Mouse (Mus musculus): ENCODE measurements around the gene Rps6kl1.
"Not testable (repeated sequence)": the region's sequence is repeated elsewhere in the genome, so short reads cannot be mapped to it uniquely, and the experiment has no call there.

Gene Rps6kl1

DNA sequence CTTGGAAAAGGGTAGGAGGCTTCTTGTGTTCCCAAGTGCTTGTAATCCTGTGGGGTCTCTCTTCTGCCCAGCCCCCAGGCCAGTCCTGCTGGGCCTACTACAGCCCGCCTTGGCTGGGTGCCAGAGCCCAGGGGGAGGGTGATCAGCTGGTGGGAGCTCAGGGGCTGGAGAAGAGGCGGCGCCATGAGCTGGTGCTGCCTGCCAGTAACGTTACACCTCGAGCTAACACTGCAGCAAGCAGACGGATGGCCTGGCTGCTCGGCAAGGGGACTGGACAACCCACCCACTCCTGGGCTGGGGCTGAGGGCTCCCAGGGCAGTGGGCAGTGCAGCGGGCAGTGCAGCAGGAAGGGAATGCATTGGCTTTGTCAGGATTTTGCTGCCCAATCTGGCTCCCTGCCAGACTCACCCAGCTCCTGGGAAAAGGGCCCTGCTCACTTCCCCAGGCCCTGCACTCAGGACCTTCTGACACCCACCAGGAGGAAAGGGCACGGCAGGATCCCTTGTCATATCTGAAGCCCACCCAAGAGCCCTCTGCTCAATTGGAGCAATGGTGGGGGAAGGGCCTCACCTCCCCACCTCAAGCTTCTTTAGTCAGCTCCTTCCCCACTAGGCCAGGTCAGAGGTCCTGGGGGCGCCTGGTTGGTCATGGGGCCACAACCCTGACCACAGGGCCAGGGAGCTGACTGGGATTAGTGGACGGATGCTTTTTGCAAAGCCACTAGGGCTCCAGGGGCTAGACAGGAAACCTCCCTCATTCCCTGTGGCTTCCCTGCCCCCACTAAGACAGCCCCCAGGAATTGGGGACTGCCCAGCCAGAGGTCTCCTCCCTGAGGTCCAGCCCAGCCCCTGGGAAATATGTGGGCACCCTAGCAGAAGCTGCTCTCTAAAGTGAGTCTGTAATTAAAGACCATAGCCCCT, 25.1 kb upstream of the Rps6kl1 start:
- no peak for DNase-seq (ENCODE audit: low read depth)

DNA sequence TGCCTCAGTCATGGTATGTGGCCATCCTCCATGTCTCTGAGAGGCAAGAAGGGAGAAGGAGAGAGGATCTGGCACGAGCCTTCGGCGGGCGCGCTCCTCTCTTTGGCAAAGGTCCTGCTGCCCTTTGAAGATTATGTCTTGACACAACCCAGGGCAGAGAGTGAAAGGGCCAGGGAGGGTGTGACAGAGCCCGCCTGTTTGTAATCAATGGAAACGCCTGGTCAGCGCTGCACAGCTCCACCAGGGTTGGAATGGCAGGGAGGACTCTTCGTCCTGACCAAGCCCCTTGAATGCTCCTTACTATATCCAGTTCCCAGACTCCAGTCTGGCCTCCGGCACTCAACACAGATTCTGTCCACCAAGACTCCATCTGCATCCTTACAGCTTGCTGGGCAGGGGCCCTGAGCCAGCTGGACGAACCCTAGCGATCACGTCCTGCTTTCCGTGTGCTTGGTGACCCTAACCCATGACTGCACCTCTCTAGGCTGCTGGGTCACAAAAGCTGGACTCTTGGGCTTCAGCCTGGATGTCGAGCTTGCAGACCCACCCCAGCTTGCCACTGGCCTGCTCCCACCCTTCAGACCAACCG, 24.1 kb upstream of the Rps6kl1 start:
- no peak for DNase-seq (ENCODE audit: low read depth)

DNA sequence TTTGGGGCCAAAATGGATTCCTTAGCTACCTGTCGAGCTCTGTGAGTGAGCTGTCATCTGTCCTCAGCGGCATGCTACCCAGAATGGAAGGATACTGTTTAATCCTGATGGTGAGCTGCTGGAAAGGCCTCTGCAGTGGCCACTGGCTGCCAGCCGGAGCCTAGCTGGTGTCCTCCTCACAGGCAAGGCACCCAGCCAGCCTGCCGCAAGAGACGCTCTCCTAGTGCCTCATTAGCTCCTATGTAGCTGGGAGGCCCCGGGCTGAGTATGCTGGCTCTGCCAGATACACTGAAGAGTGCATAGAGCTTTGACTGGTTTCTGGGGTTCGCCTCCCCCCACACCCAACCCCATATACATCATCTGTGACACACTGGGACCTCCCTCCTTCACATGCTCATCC, 23.0 kb upstream of the Rps6kl1 start:
- no peak for DNase-seq (ENCODE audit: low read depth)

DNA sequence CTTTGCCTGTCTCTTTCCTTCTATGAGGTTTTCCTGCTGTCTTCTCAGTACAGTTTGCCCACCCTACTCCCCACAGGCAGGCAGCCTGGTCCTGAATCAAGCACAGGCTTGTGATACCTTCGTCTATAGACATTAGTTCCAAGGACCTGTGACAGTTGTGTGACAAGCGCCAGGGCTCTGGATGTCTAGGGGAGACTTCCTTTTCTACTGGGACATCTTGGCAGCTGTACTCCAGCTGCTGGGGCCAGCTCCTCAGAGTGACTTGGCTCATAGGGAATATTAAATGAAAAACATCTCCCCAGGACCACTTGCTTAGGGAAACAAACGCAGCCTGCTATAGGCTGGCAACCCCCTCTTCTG, 19.9 kb upstream of the Rps6kl1 start:
- no peak for DNase-seq (ENCODE audit: low read depth)

DNA sequence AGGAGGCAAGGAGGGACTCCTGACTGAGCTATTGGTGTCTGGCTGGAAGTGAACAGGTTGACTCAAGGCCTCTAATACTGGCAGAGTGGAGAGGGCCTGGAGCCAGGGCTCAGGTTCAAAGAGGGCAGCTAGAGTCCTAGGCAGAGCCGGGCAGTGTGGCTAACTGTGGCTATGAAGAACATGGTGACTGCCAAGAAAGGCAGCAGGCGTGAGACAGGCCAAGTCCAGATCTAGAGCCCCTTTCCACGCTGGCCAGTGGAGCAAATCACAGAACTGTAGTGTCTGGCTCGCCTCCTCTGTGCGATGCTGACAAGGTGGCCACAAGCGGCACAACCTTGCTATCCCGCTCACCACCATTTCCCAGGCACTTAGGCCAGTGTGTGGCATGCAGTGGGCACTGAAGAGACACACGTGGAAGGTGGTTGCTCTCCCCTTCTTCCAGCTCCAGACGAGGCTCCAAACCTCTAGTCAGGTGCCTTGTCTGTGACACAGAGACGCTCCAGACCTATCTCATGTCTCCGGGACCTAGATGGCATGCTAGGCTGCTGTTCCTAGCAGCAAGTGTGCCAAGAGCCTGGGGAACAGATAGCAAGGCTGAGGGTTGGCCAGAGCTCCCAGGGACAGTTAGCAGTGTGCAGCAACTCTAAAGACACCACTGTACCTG, 19.4 kb upstream of the Rps6kl1 start:
- DNase-seq (ENCODE audit: low read depth) = no peak

DNA sequence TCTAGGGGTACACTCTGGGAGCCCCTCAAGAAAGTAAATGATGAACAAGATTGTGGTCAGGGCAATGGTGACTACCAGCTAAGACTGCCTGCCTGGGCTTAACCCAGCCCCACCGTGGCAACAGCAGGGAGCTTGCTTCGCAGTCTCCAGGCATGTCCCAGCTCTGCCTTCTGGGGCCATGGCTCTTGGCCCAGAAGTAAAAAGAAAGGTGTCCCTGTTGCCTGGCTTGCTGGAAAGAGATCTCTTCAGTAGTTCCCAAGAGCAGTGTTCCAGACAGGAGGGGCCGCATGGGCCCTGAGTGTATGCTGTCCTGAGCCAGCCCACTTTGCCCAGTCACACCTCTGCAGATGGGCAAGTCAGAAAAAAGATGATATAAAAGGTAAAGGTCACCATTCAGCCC, 18.8 kb upstream of the Rps6kl1 start:
- DNase-seq (ENCODE audit: low read depth) = no peak

DNA sequence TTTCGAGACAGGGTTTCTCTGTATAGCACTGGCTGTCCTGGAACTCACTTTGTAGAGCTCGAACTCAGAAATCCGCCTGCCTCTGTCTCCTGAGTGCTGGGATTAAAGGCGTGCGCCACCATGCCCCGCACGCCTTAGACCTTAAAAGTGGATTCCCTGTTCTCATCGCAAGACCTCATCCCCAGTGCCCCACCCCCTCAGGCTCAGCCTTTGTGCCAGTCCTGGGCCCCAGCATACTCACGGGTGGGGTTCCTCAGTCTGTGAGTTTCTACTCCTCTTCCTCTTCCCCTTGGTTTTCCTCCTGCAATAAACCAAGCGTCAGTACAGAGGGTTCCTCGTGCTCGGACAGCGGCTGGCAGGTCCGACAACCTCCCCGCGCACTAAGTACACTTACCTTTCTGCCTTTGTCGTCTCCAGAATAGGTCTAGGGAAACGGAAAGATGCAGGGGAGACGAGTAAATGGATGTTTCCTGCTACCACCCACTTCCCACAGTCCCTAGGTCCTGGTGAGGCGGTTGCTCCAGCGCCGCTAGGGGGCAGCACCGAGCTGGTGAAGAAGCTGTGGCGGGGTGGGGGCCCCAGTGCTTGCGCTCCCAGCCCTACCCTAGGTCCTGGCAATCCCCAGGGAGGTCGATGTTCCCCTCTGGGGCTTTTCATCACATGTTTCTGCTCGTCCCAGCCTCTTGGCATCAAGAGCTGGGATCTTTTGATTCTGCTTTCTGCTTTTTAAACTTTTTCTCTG, 18.2 kb upstream of the Rps6kl1 start:
- peak; percentile 62 for DNase-seq (ENCODE audit: low read depth)

DNA sequence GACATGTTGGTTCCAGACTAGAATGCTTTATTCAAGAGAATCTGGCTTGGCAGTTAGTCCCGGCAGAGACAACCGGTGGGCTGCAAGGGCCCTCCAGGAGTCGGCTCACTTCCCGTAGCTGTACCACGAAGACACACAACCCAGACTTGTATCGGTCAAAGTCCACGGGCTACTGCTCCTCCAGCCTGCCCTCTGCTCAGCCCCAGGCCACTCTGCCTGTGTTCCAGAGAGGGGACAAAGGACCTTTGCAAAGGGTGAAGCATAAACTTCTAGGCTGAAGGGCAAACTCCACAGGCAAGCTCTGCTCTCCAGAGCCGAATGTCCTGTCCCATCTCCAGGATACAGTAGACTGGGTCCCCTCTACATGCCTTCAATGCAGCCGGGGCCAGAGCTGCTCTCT, 15.6 kb upstream of the Rps6kl1 start:
- no peak for DNase-seq (ENCODE audit: low read depth)

DNA sequence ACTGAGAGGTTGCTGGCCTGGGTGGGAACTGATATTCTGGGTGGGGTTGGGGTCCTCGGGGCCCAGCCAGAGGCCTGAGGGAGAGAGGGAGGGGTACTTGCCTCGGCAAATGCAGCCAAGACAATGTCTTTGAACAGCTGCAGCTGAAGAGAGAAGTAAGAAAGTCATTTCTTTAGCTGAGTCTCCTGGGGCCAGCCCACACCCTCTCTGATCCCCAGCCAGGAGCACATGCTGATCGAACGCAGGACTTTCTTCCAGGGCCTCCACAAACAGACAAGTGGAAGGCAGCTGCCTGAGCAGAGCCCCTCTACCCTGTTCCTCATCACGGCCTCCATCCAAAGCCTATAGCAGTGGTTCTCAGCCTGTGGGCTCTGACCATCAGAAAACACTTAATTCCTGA, 13.9 kb upstream of the Rps6kl1 start:
- DNase-seq (ENCODE audit: low read depth) = no peak

DNA sequence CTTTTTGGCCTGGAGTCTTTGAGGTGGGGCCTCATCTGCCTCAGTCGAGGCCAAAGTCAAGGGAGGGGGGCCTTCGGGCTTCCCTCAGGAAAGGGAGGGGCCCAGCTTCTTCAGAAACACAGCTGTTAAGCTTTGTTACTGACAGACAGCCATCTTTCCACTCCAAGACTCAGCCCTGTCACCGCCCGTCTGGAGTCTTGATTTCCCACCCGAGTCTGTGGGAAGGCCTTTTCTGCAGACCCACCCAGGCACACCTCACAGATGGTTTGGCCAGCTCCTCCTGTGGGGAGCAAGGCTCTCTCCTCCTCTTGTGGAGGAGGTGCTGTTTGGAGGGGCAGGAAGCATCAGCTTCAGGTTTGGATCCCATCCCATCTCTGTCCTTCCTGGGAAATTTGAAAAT, 8.5 kb upstream of the Rps6kl1 start:
- no peak for DNase-seq (ENCODE audit: low read depth)

DNA sequence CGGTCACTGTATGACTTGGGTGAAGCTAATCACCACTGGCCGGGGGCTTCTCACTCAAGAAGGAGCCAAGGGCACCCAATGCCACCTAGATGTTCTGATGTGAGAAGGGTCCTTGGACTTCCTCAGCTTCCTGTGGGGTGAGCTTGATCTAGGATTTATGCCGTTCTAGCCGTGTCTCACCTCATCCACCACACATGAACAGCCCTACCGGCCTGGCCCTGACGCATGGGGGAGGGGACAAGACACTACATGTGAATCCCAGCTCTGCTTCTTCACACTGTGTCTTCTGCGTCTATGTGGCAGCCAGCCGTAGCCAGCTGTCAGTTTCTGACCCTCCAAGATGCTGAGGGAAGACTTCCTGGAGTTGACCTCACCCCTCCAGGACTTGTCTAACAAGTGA, 7.7 kb upstream of the Rps6kl1 start:
- DNase-seq (ENCODE audit: low read depth) = no peak

DNA sequence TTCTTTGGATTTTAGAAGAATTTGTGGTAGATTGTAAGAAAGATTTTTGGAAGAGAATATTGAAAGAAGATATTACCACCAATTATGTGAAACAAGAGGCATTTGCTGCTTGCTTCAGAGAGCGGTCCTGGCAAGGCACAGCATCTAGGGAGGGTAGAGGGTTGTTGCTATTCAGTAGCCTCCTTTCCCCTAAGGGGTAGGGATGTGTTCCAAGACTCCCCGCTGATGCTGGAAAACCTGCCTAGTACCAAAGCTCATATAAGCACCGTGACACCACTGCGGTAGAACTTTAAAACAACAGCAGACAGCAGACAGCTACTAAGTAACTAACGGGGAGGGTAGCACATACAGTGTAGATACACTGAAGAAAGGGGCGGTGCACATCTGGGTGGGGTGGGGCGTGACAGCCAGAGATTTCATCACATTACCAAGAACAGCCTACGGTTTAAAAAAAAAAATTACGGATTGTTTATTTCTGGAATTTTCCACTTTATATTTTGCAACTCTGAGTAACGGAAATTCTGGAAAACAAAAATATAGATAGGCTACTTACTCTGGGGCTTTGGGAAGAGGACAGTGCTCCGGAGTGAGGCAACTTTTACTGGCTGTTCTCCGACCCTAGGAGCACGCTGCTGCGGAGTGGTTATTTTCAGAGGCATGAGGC, 6.9 kb upstream of the Rps6kl1 start:
- no peak for DNase-seq (ENCODE audit: low read depth)

DNA sequence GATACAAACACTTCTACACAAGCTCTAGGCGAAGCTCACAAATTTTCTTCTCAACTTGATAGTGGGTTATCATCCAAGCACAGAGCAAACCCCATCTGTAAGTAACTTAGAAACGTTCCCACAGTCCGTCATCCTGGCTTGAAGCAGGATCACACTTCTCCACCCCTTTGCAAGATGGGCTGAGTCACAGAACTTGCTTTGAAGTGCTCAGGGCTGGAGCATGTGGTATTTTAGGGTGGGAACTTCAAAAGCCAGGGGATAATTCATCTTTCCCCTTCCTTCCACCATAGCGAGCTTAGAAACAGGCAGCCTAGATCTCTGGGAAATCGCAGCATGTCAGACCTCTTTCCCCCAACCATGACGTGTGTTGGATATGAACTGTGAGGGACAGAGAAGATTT, 5.3 kb upstream of the Rps6kl1 start:
- DNase-seq (ENCODE audit: low read depth) = no peak

DNA sequence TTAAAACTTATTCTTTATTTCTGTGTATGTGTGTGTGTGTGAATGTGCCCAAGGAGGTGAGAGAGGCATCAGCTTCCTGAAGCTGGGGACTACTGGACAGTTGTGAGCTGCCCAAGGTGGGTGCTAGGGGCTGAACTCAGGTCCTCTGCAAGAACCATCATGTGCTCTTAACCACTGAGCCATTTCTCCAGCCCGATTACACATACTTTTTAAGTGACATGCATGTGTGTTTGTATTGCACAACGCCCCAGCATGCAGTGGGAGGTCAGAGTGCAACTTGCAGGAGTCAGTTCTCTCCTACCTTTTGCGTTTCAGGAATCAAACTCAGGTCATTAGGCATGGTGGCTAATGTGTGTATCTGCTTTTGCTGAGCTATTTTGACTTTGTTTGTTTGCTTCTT, 1.9 kb upstream of the Rps6kl1 start:
- DNase-seq (ENCODE audit: low read depth) = no peak

DNA sequence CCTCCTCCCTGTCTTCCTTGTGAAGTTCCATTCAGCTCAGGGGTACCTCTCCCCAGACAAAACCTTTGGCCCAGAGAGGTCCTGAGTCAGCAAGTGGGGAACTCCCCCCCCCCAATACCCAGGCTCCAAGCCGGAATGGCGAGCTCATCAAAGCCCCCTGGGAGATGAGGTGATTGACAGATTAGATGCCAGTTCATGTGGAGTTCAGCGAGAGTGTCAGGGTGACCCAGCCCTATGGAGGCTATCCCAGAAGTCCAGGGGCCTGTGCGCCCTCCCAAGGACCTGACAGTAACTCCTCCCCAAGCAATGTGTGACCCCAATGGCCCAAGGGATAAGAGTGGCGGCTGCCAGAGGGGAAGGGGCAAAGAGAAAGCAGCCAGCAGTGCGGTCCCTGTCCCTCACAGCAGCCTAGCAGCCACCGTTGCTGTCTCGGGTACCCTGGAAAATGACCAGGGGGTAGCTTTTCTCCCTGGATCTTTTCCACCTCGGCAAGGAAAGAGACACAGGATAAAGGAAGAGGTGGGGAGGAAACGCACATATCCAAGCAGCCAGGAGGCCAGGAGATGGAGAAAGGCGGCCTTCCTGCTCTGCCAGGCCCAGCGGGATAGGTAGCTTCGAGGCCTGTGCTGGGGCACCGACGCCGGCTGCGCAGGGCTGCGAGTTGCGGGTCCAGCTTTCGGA, 603 bp downstream of the Rps6kl1 start:
- DNase-seq (ENCODE audit: low read depth) = no peak

DNA sequence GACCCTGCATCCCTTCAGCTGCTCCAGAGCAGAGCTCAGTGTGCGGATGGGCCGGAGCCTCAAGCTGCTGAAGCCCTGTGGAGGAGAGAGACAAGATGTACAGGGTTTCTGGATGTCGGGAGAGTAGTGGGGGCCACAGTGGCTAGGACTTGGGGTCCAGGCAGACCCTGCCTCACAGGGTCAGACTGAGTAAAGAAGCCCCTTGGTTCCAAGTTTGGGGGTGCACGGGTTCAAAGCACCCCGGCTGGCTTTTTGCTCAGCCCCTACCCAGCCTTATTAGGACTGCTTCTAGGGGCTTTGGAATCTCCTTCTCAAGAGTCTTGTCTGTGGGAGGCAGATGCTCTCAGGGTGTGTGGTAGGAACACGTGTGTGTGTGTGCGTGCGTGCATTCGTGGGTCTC, 4.2 kb downstream of the Rps6kl1 start:
- no peak for DNase-seq (ENCODE audit: low read depth)

DNA sequence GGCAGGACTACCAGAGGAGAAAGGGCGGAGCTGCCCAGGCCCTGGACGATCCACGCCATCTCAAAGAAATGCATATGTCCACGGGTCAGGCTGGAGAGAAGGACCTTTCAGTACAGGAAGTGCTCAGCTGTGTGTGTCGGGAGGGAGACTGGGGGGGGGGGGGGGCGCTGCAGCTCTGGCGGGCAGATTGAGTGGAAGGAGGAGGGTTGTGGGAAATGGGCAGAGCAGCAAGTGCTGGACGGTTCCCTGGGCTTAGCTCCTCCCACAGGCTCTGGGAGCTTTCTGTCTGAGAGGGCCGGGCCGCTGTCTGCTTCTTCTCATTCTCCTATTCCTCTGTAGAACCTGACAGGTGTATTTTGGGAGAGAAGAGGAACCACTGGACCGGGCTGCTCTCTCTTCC, 4.7 kb downstream of the Rps6kl1 start:
- no peak for DNase-seq (ENCODE audit: low read depth)

DNA sequence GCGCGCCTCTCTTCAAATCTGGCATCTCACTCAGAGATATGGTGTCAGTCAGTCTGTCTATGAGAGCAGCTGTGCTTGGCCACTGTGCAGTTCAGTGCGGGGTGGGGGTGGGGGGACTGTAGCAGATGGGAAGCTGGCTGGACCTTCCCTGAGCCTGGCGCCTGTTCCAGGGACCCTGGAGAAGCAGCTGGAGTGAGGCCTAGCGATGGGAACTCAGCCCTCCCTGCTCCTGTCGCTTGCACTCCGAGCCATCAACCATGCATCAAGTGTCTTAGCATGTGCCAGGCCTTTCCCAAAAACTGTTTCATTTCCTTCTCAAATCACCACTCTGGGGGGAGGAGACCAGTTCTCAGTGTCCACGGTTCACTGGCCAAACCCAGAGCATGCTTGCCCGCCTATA, 5.4 kb downstream of the Rps6kl1 start:
- no peak for DNase-seq (ENCODE audit: low read depth)

DNA sequence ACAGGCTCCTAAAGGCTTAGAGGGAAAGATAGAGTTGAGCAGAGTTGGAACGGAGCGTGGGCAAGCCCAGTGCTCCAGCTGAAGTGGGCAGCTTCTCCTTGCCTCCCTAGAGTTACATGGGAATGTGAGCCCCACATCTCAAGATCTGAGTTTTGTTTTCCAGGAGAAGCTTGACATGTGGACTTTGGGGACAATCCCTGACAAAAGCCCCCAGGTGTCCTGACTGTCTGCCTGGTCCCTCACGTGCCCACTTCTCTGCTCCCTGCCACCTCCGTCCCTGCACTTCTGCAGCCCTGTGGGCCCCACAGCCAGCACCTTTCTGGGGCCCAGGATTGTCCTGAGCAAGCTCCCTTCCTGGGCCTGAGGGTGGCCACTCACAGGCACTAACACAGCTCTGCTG, 6.2 kb downstream of the Rps6kl1 start:
- no peak for DNase-seq (ENCODE audit: low read depth)

DNA sequence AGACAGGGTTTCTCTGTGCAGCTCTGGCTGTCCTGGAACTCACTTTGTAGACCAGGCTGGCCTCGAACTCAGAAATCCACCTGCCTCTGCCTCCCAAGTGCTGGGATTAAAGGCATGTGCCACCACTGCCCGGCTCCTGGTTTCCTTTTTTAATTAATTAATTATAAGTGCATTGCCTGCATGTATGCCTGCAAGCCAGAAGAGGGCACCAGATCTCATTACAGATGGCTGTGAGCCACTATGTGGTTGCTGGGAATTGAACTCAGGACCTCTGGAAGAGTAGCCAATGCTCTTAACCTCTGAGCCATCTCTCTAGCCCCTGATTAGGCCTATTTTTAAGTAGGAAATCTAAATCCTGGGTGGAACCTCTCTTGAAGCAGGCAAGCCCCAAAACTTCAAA, 6.8 kb downstream of the Rps6kl1 start:
- not testable (repeated sequence) for DNase-seq (ENCODE audit: low read depth)

DNA sequence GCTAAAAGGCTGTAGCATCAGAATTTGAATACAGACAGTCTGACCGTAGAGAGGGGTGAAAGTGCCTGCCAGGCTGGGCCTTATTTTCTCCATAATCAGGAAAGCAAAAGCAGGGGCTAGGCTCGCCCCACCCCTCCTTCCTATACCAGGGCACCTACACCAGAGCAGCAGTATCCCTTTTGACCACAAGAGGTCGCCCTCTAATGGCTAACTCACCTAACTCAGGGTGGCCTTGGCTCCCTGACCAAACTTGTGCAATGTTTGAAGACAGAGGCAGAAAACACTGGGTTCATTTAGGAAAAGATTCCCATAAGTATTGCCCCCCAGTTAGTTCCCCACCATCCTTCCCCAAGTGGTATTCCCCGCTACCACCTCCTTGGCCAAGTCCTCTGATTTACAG, 8.3 kb downstream of the Rps6kl1 start:
- DNase-seq (ENCODE audit: low read depth) = peak; percentile 70

DNA sequence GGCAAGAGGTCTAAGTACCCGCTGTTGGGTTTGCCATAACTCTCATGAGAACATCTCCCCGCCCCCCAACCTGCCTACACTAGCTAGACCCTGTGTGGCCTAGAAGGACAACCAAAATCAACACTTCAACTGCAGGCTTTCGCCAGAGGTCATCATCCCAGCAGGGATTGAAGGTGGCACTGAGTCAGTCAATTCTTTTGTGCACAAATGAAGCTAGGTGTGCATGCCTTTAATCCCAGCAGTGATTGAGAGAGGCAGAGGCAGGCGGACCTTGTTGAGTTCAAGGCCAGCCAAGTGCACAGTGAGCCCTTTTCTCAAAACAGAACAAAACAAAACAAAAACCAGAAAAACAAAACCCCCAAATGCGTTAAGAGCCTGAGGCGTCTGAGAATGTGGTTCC, 10.0 kb downstream of the Rps6kl1 start:
- no peak for DNase-seq (ENCODE audit: low read depth)

Measured in c-Kit-positive CD71-positive TER-119-negative erythroid progenitor cells, embryonic 14.5 days (primary cell).